Mouse (Mus musculus): ENCODE measurements at regions not wholly inside any gene's neighbourhood (a gene's known extent, or its start where the extent isn't known, plus 50 kb on each side); places are given as distances from the start of the nearest gene placed in this dataset.

- no peak for DNase-seq (ENCODE audit: extremely low spot score, low spot score)
Measured at GRCm38 (mm10) chr15:56045510-56046245, 1431.7 kb downstream of the Slc22a22 start.

- no peak for DNase-seq (ENCODE audit: extremely low spot score, low spot score)
Measured at GRCm38 (mm10) chr15:56043282-56043681, 1434.1 kb downstream of the Slc22a22 start.

- DNase-seq (ENCODE audit: extremely low spot score, low spot score): no peak
Measured at GRCm38 (mm10) chr15:56042449-56042848, 1435.0 kb downstream of the Slc22a22 start.

- DNase-seq (ENCODE audit: extremely low spot score, low spot score): no peak
Measured at GRCm38 (mm10) chr15:56030007-56030406, 1447.4 kb downstream of the Slc22a22 start.

- DNase-seq (ENCODE audit: extremely low spot score, low spot score): no peak
Measured at GRCm38 (mm10) chr15:56027197-56027818, 1450.1 kb downstream of the Slc22a22 start.

- DNase-seq (ENCODE audit: extremely low spot score, low spot score): no peak
Measured at GRCm38 (mm10) chr15:56024705-56025104, 1452.7 kb downstream of the Slc22a22 start.

- DNase-seq (ENCODE audit: extremely low spot score, low spot score): no peak
Measured at GRCm38 (mm10) chr15:56023862-56024484, 1453.5 kb downstream of the Slc22a22 start.

- DNase-seq (ENCODE audit: extremely low spot score, low spot score): no peak
Measured at GRCm38 (mm10) chr15:56022315-56022714, 1455.1 kb downstream of the Slc22a22 start.

- DNase-seq (ENCODE audit: extremely low spot score, low spot score): no peak
Measured at GRCm38 (mm10) chr15:56018141-56018540, 1459.3 kb downstream of the Slc22a22 start.

- no peak for DNase-seq (ENCODE audit: extremely low spot score, low spot score)
Measured at GRCm38 (mm10) chr15:56017561-56017960, 1459.9 kb downstream of the Slc22a22 start.

GRCm38 (mm10) chr15:56016070-56016469 lies 1461.4 kb downstream of the Slc22a22 start:
- no peak for DNase-seq (ENCODE audit: extremely low spot score, low spot score)

- DNase-seq (ENCODE audit: extremely low spot score, low spot score): no peak
Measured at GRCm38 (mm10) chr15:56014059-56014620, 1463.3 kb downstream of the Slc22a22 start.

GRCm38 (mm10) chr15:56008603-56009174 lies 1468.7 kb downstream of the Slc22a22 start:
- no peak for DNase-seq (ENCODE audit: extremely low spot score, low spot score)

GRCm38 (mm10) chr15:56007376-56007775 lies 1470.0 kb downstream of the Slc22a22 start:
- DNase-seq (ENCODE audit: extremely low spot score, low spot score): no peak

- no peak for DNase-seq (ENCODE audit: extremely low spot score, low spot score)
Measured at GRCm38 (mm10) chr15:56005361-56005760, 1472.1 kb downstream of the Slc22a22 start.

GRCm38 (mm10) chr15:56003921-56004320 lies 1473.5 kb downstream of the Slc22a22 start:
- no peak for DNase-seq (ENCODE audit: extremely low spot score, low spot score)

GRCm38 (mm10) chr15:55999605-56000004 lies 1477.8 kb downstream of the Slc22a22 start:
- no peak for DNase-seq (ENCODE audit: extremely low spot score, low spot score)

- DNase-seq (ENCODE audit: extremely low spot score, low spot score): no peak
Measured at GRCm38 (mm10) chr15:55997977-55998376, 1479.4 kb downstream of the Slc22a22 start.

- no peak for DNase-seq (ENCODE audit: extremely low spot score, low spot score)
Measured at GRCm38 (mm10) chr15:55994680-55995079, 1482.7 kb downstream of the Slc22a22 start.

- no peak for DNase-seq (ENCODE audit: extremely low spot score, low spot score)
Measured at GRCm38 (mm10) chr15:55975843-55976242, 1501.6 kb downstream of the Slc22a22 start.

GRCm38 (mm10) chr15:55966780-55967179 lies 1510.6 kb downstream of the Slc22a22 start:
- no peak for DNase-seq (ENCODE audit: extremely low spot score, low spot score)

GRCm38 (mm10) chr15:55965296-55965695 lies 1512.1 kb downstream of the Slc22a22 start:
- no peak for DNase-seq (ENCODE audit: extremely low spot score, low spot score)

Data from neural tube, embryonic 10.5 days (tissue).